Mouse (Mus musculus): Measurements from ENCODE around the gene Tns1.

- no peak for TF ChIP-seq CTCF (IDR thresholded peaks at IDR 0.05; ENCODE audit: low read depth, low read length)
- TF ChIP-seq POLR2A (IDR thresholded peaks at IDR 0.05; ENCODE audit: extremely low read depth, insufficient read depth, low read length): no peak
Measured at GRCm38 (mm10) chr1:73951178-73951577, 173.1 kb downstream of the Tns1 start.

All from liver, adult 2 months (tissue).